Mouse (Mus musculus) Patski (cell line): ENCODE measurements around the gene Shisa2. TPM values are rescaled to one million over a fixed set of nuclear protein-coding genes. Genes with fewer than 3 reads are reported as not detected.

ENCODE experiments used
- ATAC-seq: fragments of 100-300 bp; one replicate; pipeline ENCODE4 v1.8.0; 2021
- CTCF ChIA-PET: fragments of 350-600 bp; sonication (Branson Sonifier 250); formaldehyde crosslinking; loops from one replicate; lab custom pipeline; 2022; ENCODE audit warnings: inconsistent platforms; lab: Charles Lee
- POLR2A ChIA-PET: fragments of 350-600 bp; sonication (Branson Sonifier 250); formaldehyde crosslinking; loops from one replicate; lab custom pipeline; 2022; ENCODE audit warnings: antibody characterized with exemption, inconsistent platforms; lab: Charles Lee
- DNase-seq: peaks from one replicate; pipeline ENCODE4 v3.0.0-alpha.2; 2011; ENCODE audit warnings: low read depth, low spot score
- H3K27me3 ChIP-seq: fragments of 371-371 bp; one replicate; pipeline ENCODE4 v1.5.1; 2021
- CTCF ChIP-seq: fragments of 100-300 bp; IDR thresholded peaks from one replicate; pipeline ENCODE4 v1.5.1; 2021
- in situ Hi-C: fragments of 300-500 bp; cut with MboI; formaldehyde crosslinking; loops from 3 replicates; pipeline ENCODE4 v1.11.1; 2018; ENCODE audit warnings: low pct_unique_long_range_greater_than_20kb, mixed read lengths
- polyA plus RNA-seq: library from polyadenylated mRNA; unstranded; gene quantifications from one replicate; pipeline ENCODE4 v1.2.3, GENCODE M21; 2021

Gene Shisa2
- polyA plus RNA-seq: not detected

GRCm38 (mm10) chr14:59625158-59625805 lies at the start of gene Shisa2:
TSS of gene Shisa2 (plus strand) at chr14:59625308.
- CTCF ChIA-PET: no interaction called here
- TF ChIP-seq CTCF: no peak
- in situ Hi-C loops: no loop called here
- peaks cover 60% of the 10 kb centered on the region for H3K27me3 ChIP-seq
- POLR2A ChIA-PET: no interaction called here
- DNase-seq (no peak), ATAC-seq (no peak)

GRCm38 (mm10) chr14:59576385-59576784 lies 48.7 kb upstream of the Shisa2 start:
- TF ChIP-seq CTCF: no peak
- POLR2A ChIA-PET: no interaction called here
- ATAC-seq: no peak

GRCm38 (mm10) chr14:59590614-59591013 lies 34.5 kb upstream of the Shisa2 start:
- H3K27me3 ChIP-seq: no peaks in the 10 kb centered on the region
- ChIA-PET POLR2A (no interaction called here), CTCF (interaction anchor here (1.2 to 1.9 kb wide), 2 partner anchors 14 to 23 kb away, joined by 3 to 6 read pairs; no protein-coding TSS in a partner anchor)
- in situ Hi-C loops: no loop called here
- peak; percentile 72 for TF ChIP-seq CTCF
- DNase-seq (no peak), ATAC-seq (no peak)

More at GRCm38 (mm10) chr14:59576385-59576784, 48.7 kb upstream of the Shisa2 start:
- no peaks in the 10 kb centered on the region for H3K27me3 ChIP-seq
- in situ Hi-C loops: no loop called here
- CTCF ChIA-PET: interaction anchor here (0.9 kb wide), 1 partner anchor 17 kb away, joined by 3 read pairs; no protein-coding TSS in a partner anchor
- DNase-seq: no peak

- no peak for DNase-seq
- ChIA-PET CTCF (no interaction called here), POLR2A (no interaction called here)
- in situ Hi-C loops: no loop called here
- no peak for ATAC-seq
- H3K27me3 ChIP-seq: no peaks in the 10 kb centered on the region
- no peak for TF ChIP-seq CTCF
Observed at GRCm38 (mm10) chr14:59591901-59592300, 33.2 kb upstream of the Shisa2 start.

- in situ Hi-C loops: no loop called here
- no peak for TF ChIP-seq CTCF
- H3K27me3 ChIP-seq: no peaks in the 10 kb centered on the region
- ATAC-seq (no peak), DNase-seq (no peak)
- POLR2A ChIA-PET: no interaction called here
- CTCF ChIA-PET: no interaction called here
Observed at GRCm38 (mm10) chr14:59592593-59592992, 32.5 kb upstream of the Shisa2 start.

GRCm38 (mm10) chr14:59594988-59595387 lies 30.1 kb upstream of the Shisa2 start:
- ATAC-seq: no peak
- POLR2A ChIA-PET: no interaction called here
- CTCF ChIA-PET: no interaction called here
- in situ Hi-C loops: no loop called here
- peaks cover 4% of the 10 kb centered on the region for H3K27me3 ChIP-seq
- no peak for DNase-seq
- no peak for TF ChIP-seq CTCF

- in situ Hi-C loops: no loop called here
- peaks cover 25% of the 10 kb centered on the region for H3K27me3 ChIP-seq
- TF ChIP-seq CTCF: no peak
- POLR2A ChIA-PET: interaction anchor here (0.5 kb wide), 1 partner anchor 339 kb away, joined by 3 read pairs; no protein-coding TSS in a partner anchor
- peak; percentile 68 for DNase-seq
- peak; percentile 70 for ATAC-seq
- CTCF ChIA-PET: interaction anchor here (1.2 to 1.4 kb wide), 3 partner anchors 42 to 145 kb away, joined by 3 to 4 read pairs (median 3); no protein-coding TSS in a partner anchor
Observed at GRCm38 (mm10) chr14:59597398-59598259, 27.5 kb upstream of the Shisa2 start, which contains the start of gene Cdadc1. TSS of gene Cdadc1 (minus strand) at chr14:59597959.

GRCm38 (mm10) chr14:59598260-59598627 lies 26.9 kb upstream of the Shisa2 start:
- no peak for TF ChIP-seq CTCF
- ChIA-PET CTCF (no interaction called here), POLR2A (interaction anchor here (0.5 to 0.6 kb wide), 2 partner anchors 299 to 339 kb away, joined by 3 read pairs; no protein-coding TSS in a partner anchor)
- in situ Hi-C loops: no loop called here
- ATAC-seq (no peak), DNase-seq (no peak)
- H3K27me3 ChIP-seq: peaks cover 25% of the 10 kb centered on the region

GRCm38 (mm10) chr14:59604002-59604645 lies 21.0 kb upstream of the Shisa2 start:
- DNase-seq (no peak), ATAC-seq (no peak)
- peaks cover 44% of the 10 kb centered on the region for H3K27me3 ChIP-seq
- in situ Hi-C loops: loop anchor here (10.0 kb wide), 1 partner anchor 1091 kb away; no protein-coding TSS in a partner anchor
- peak; percentile 75 for TF ChIP-seq CTCF
- POLR2A ChIA-PET: no interaction called here
- CTCF ChIA-PET: interaction anchor here (0.8 to 1.9 kb wide), 5 partner anchors 9 to 413 kb away, joined by 3 to 6 read pairs (median 6); no protein-coding TSS in a partner anchor
